Mouse (Mus musculus) kidney, adult 8-10 months (tissue): ENCODE measurements around the gene Wfdc2.

Experiments
- DNase-seq, 2 experiments: peaks; one replicate each; pipeline ENCODE4 v3.0.0; 2022

The Wfdc2 gene

DNA sequence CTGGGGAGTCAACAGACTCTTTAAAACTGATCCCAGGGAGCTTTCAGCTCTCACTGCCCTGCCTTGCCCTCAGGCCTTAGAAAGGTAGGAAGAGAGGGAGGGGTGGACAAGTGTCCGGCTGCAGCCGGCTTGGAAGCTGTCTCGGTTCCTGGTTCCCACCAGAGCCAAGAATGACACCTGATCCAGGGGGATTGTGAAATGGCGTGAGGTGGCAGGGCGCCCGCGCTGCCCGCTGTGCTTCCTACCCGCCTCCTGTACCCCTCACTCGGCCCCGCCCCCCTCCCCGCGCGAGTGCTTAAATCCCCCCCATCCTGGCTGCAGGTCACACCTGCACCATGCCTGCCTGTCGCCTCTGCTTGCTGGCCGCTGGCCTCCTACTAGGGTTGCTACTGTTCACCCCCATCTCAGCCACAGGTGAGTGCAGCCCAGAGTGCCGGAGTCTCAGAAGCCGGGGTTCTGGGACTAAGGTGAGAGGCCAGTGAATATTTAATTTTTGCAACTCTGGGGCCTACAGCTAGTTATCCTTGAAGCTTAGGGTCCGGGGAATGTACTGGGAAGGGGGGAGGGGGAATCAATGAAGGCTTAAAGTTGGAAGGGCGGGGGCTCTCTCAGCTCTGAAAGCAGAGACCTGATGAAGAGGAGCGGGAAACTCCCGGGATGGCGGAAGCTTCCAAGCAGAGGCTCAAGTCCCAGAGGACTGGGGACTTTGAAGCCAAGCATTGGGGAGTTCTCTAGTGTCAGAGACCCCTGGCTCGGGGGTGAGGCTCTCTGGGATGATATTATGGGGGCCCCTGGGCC lies at the start of gene Wfdc2:
Gene Wfdc2, plus strand, starts transcription at position 23 of the 798 bp plus-strand sequence.
- peak; percentile 47 to 79 for DNase-seq

DNA sequence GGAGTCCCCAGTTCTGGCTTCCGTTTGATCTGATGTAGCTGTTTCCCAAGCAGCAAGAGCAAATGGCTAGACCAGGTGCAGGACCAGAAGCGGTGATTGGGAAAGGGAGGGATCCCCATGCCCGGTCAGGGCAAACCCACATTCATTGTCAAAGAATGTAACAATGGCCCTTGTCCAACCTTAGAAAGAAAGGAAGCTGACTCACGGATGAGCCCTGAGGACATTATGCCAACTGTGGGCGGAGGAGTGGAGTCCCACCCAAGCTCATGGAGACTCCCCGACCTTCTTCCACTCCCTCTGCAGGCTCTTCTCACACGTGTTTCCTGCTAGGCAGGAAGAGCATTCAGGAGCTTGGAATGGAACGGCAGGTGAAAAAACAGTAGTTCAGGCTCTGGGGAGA lies 48.8 kb upstream of the Wfdc2 start:
- peak; percentile 35 to 61 for DNase-seq

DNA sequence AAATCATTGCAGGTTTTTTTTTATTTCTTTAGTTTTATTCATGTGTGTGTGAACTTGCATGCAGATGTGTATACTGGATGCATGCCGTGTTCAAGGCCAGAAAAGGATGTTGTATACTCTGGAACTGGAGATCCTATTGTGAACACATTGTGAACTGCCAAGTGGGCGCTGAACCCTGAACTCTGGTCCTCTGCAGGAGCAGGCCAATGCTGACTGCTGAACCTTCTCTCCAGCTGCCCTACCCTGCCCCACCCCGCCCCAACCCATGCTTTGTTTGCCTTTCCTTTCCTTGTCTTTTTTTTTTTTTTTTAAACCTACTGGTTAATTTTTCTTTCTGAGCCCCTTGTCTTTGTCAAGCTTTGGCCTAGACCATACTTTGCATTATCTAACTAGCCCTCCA lies 47.3 kb upstream of the Wfdc2 start:
- DNase-seq, result no peak

DNA sequence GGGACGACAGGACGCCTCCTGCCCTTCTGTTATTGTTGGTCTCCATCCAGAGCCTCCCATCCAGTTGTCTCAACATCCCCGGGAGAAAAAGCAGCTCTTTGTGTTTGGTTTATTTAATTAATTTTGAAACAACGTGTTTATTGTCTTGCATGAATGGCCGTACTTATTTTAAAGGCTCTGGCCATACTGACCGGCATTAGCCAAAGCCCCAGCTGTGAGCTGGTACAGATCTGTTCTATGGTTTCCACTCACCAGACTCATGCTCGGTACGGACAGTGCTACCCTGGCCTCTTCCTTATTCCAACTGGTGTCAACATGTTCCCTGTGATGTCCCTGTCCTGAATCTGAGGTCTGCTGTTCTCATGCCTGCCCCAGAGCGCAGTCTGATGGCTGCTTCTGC lies 46.3 kb upstream of the Wfdc2 start:
- no peak for DNase-seq

DNA sequence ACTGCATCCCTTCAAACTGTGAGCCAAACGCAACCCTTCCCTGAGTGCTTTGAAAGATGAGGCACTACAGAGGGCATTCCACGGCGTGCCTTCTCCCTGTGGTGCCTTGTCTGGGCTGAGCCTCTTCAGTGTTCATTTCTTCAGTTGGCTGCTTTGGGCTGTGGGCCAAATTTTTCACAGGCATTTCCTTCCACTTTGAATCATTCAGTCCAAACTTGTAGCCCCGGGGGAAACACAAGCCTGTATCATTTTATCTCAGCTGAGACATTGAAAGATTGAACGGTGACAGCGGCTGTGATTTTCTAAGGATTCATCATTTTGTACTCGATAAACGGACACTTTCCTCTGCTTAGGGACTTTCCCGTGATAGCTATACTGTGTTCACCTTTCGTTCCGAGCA lies 45.6 kb upstream of the Wfdc2 start:
- no peak for DNase-seq

DNA sequence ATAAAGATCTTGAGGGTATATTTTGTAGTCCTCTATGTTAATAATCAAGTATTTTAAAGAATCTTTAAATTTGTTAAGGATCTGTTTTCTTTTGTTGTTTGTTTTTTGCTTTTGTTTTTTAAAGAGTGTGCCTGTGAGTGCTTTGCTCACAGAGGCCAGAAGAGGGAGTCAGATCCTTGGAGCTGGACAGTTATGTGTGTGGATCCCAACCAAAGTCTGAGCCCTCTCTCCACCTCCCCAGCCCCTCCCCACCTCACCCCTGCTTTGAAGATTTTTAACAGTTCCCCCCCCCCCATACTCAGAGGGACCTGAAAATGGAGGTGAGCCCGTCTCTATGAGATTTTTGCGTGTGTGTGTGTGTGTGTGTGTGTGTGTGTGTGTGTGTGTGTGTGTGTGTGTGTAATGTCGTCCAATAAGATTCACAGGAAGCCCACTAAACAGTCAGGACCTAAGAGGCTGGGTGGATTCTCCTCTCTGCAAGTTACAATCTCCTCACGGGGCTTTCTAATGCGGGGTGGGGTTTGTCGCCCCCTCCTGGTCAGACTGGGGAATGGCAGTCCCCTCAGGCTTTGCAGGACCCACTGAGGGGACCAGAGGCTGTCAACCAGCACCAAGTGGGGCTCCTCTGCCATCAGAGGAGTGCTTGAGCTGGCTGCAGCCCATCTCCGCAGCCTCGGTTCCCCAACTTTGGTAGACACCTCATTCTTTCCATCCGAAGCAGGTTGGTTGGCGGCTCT lies 44.6 kb upstream of the Wfdc2 start:
- peak; percentile 44 to 73 for DNase-seq

DNA sequence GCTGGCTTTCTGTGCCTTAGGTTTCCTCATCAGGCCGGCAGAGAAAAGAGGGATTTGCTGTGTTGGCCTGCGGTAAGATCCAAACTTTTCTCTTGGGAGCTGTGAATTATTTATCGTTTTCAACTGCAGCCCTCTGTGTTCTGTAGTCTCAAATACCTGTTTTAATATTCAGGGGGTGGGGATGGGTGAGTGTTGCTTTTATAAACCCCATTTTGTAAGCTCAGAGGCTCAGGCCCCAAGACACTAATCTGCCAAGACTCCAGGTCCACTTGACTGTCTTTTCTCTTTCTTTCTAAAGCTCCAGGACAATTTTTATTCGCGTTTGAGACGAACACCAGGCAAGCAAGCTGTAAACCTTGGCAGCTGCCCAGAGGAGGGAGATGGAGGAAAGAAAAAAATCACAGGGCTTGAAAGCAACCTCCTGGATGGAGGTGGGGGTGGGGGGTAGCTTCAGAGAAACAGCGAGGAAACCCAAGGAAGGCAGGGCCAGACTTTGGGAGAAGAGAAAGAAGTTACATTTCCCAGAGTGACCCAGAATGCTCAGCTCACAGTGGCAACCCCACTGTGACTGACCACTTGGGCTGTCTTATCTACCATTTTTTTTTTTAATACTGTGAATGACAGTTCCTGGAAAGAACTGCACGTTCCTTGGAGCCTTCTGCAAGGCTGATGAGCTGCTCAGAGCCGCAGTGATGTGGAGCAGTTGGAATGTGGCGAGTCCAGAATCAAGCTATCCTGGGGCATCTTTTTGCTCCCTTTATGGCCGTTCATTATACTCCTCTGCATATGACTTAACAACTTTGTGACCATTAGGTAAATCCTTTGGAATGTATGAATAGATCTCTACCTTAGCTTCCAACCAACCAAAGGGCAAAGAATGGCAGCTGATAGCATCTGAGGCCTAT lies 43.7 kb upstream of the Wfdc2 start:
- no peak for DNase-seq

DNA sequence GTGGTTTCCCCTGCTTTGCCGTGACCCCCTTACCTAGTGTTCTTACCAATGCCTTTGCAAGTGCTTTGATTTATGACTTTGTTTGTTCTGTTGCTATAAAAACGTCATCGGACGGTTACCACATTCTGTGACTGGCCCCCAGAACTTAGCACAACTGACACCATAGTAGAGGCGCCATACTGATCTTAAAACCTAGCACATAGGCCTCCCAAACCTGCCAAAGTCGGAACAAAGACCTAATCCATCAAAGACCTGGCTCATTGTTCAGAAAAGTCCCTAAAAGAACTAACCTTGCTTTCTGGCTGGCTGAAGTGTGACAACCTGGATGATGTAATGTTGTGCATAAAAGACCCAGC lies 43.1 kb upstream of the Wfdc2 start:
- DNase-seq, result no peak

DNA sequence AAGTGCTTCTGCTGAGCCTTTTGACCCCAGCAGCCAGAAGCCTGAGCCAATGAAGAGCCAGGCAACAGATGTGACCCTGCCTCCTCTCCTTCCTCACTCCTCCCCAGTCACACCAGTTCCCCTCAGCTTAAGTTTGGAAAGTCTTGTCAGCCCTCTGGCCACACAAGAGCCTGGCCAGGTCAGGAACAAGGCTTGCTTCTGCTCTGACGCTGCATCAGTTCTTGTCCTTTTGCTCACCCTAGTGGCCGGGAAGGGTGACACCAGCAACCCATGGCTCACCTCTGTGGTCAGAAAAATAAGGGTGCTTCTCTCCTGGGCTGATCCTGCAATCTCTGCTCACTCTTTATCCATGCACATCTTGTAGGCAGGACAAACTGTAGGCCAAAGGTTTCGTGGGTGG lies 41.4 kb upstream of the Wfdc2 start:
- DNase-seq, result peak; percentile 64 to 77

DNA sequence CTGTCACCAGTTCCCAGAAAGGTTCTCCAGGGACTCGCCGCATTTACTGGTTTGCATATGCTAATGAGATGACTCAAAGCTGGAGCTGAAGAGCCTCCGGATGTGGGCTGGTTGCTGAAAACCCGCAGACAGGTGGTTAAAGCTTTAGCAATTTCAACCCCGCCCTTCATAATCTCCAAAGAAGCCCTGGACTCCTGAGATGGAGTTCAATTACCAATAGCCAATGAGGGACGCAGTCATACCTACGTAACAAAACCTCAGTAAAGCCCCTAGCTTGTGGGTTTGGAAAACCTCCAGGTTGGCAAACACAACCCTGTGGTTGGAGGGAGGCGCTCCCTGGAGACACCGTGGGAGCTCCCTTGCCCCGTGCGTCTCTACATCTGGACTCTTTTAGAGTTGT lies 40.4 kb upstream of the Wfdc2 start:
- no peak for DNase-seq

DNA sequence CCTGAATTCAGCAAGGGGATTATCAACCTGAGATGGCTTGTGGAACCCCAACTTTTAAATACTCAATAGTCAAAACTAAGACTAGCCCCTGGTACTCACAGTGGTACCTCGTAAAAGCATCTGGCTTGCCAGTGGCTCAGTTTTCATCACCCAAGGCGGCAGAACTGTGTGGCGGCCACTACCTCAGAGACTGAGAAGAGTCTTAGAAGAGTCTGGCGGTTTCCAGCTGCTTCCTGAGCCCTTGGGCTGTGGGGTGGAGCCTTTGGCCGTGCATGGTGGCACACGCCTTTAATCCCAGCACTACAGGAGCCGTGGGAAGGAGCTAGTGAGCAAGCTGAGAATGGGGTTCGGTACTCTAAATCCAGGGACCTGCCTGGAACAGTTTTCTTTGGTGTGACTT lies 39.9 kb upstream of the Wfdc2 start:
- DNase-seq, result no peak

DNA sequence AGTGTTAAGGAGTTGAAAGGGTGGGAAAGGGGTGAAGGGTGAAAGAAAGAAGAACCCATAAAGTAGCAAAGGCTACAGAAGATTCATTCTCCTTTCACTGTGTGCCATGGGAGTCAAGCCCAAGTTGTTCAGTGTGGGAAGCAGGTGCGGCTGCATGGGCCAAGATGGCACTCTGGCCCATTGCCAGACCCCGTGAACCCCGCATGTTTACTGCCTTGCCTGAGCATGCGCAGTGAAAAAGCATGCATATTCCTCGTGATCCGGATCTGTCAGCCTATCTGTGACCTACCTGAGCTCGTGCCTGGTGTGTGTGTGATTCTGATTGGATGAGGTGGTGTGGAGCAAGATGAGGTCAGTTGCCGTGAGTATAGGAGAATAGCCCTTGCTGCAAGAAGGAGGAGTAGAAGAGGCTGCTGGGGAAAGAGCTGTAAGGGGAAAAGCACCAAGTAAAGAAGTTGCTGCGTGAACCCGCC lies 38.9 kb upstream of the Wfdc2 start:
- no peak for DNase-seq

DNA sequence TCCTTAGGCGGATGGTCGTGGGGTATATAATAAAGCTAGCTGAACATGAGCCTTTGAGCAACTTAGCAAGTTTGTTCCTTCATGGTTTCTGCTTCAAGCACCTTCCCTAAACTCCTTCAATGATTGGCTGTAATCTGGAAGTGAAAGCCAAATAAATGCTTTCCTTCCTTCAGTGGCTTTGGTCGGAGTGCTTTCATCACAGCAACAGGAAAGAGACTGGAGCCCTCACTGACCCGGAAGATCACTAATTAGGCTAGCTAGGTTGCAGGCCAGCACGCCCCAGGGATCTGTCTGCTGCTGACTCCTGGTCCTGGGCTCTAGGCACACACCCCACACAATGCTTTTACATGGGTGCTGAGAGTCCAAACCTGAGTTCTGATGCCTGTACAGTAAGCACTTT lies 33.7 kb upstream of the Wfdc2 start:
- no peak for DNase-seq

DNA sequence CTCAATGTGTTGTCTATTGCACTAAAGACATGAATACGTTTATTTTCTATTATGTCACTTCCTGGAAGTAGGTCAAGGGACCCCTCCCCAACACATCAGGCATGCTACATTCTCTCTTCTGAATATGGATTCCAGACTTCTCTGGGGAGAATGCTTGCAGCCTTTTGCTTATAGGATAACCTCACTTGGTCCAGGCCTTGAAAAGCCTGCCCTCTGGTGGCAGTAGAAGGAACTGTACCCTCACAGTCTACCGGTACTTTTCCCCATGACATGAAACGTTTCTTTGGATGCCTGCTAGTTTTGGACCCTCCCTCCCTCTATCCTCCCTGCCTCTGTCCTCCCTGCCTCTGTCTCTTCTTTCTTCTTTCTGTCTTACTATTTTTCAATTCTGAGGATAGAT lies 31.0 kb upstream of the Wfdc2 start:
- peak; percentile 61 to 75 for DNase-seq

DNA sequence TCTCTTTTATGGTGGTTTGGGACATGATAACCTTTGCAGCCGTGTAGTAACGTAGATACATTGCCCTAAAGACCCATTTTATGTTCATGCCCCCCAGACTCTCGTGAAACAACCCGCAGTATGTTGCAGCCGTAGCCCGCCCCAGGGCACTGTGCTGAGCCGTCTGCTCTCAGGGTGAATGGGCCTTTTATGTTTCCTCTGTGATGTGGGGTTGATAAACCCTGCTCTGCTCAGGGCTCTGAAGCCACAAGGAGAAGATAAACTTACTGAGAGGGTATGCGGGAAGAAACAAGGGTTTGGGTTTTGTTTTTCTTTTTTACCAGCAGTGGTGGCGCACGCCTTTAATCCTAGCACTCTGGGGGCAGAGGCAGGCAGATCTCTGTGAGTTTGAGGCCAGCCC lies 27.9 kb upstream of the Wfdc2 start:
- DNase-seq, result no peak

DNA sequence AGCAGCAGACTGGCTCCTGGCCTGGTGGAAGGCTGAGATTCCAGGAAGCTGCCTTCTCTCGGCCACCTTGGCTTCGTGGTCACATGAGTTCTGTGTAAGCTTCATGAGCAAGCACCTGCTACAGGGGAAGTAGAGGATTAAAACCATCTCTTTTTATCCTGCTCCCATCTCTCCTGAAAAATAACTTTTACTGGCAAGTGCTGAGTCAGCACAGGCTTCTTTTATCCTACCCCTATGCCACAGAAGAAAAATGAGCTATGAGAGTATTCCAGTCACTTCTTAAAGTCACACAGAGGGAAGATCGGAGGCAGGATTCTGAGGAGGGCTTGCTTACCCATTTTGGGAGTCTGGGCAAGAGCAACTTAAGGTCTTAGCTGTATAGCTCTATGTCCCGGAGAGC lies 25.2 kb upstream of the Wfdc2 start:
- DNase-seq, result no peak

DNA sequence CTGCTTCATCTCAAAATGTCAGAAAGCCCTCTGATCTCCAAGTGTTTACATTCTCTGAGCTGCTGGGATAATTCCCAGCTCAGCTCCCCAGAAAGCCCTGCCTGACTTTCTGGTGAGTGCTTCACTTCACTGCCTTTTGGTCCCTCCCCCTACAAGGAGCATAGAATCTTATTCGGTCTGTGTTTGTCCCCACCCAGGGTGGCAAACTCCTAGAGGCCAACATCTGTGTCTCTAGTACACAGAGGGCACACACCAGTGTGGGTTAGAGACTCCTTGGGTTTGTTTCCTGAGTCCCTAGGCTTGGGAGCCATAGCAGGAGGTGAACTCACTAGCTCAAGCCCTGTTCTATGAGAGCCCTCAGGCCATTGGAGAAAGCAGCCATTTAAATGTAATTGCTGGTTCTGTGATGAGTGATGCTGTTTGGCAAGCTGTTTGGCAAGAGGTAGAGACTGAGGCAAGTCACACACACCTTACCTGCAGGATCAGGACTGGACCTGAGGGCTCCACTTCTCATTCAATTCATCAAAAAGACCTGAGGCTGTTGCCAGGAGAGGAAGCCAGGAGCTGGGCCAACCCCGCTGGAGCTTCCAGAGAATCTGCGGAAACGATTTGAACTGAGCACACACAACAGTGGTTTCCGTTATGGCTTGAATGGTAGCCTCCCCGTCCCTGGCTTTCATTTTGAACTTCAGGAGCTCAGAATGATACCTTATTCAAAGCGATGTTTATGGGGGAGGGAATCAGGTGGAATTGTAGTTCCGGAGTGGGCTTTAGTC lies 21.4 kb upstream of the Wfdc2 start:
- DNase-seq, result peak in 1 of 2 experiments; percentile 35

DNA sequence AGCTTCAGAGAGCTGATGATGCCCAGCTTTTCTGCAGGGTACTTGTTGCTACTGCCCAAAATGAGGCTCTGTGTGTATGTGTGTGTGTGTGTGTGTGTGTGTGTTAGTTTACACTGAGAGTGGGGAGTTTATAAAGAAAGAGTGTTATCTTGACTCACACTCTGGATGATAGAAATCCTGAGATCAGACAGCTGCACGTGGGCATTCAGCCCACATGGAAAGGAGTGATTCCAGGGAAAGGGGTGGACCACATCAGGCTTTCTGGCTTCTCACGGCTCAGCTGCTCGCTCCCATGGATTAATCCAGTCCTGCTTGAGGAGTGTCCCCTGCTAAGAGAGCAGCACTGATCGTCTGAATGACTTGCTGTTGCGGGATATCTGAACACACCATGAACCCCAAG lies 20.1 kb upstream of the Wfdc2 start:
- no peak for DNase-seq

DNA sequence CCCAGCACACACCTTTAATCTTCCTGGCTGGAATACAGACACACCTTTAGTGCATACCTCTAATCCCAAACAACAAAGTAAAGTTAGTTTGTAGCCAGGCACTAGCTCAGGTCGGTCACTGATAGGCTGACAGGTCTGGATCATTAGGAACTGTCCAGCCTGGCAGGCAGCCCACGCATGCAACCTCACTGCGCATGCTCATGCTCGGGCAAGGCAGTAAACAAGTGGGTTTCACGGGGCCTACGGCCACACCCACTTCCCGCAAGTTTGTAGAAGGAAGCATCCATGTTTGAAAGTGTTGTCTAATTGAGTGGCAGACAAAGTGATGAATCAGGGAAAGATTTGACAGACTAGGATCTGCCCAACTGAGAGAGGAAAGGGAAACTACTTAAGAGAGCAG lies 19.6 kb upstream of the Wfdc2 start:
- DNase-seq, result peak in 1 of 2 experiments; percentile 15

DNA sequence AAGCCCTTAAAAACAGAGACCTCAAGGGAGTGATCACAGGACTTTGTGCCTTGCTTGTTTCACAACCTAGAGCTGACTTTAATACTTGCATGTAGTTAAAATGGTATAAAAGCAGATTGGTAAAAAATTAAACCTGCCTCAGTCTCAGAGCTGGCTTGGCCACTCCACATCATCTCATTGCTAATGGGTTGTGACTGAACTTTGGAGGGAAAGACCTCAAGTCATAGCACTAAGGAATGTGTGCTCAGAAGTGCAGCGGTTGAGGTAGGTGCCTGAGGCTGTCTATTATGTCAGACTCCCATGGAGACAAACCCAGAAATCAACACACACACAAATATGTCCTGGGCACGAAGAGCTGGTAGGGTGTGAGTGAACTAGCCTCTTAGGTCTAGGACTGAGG lies 18.5 kb upstream of the Wfdc2 start:
- DNase-seq, result peak; percentile 45 to 86

DNA sequence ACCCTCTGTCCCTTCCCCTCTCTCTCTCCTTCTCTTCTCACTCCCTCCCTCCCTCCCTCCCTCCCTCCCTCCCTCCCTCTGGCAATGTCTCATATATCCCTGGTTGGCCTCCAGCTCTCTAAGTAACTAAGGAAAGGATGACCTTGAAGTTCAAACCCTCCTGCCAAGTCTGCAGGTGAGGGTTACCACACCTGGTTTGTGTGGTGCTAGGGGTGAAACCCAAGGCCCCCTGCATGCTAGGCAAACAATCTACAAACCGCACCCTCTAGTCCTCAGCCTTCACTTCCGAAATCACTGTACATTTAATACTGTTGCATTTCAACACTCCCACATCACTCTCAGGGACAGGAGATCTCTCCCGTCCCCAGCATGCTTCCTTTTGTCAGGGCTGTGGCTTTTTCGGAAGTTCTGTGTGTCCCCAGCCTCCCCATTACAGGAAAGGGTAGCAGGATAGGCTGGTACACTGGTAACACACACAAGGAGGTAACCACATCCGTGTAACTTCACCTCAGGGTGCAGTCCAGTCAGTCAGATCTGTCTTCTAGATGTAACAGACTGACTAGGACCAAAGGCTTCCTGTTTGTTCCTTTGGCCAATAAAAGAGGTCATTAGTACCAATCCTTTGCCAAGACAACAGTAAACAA lies 17.6 kb upstream of the Wfdc2 start:
- DNase-seq, result no peak

DNA sequence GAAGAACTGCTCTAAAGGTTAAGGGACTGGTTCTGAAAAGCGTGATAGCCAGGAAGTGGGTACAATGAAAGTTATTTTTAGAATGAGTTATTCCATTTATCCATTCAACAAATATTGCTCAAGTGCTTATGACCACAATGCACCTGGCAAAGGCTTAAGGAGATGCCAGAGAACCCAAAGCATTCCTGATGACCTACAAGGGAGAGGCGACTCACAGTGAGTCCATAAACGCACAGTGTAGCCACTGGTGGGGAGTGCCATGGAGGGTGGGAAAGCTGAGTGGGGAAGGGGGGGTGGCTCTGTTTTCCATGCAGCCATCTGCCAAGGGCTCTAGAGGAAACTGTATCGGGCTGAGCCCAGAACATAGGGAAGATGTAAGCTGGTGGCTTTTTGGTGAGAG lies 12.9 kb upstream of the Wfdc2 start:
- no peak for DNase-seq
